Mouse (Mus musculus): Measurements from ENCODE around the gene Fbxl17. TPM values are rescaled to one million over a fixed set of nuclear protein-coding genes. Genes with fewer than 3 reads are reported as not detected.

Fbxl17 gene
- polyA plus RNA-seq, 1 experiment from 2014 or later = 9.8 TPM

DNA sequence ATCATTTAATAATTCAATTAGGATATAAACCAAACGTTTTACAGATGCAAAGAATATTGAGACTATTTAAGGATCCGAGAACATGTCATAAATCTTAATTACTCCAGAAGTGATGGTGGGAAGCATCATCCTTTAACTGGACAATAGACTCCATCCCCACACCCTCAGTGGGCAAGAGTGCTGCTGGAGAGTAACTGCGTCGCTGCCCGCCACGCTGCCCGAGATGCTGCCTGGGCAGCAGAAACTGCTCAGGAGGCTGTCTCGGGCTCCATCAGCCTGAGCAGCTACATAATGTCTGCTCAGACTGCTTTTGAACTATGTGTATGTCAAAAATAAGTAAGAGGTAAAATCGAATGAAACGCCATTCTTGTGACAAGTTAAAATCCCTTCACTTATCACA lies 52.1 kb downstream of the Fbxl17 start:
- Histone ChIP-seq H3K27ac (no peak overlapping the region), H3K9me3 (no peaks in the 10 kb centered on the region), H3K4me2 (replicated peaks) (no peak overlapping the region), H3K4me3 (no peak overlapping the region), H3K27me3 (replicated peaks) (no peaks in the 10 kb centered on the region), H3K9ac (no peak overlapping the region), H3K4me1 (no peaks in the 10 kb centered on the region), H3K36me3 (no peaks in the 10 kb centered on the region)
- WGBS = 68% methylated on average over 10 of the region's 10 CpGs
- ATAC-seq (ENCODE audit: low FRiP score, low read depth) = no peak

DNA sequence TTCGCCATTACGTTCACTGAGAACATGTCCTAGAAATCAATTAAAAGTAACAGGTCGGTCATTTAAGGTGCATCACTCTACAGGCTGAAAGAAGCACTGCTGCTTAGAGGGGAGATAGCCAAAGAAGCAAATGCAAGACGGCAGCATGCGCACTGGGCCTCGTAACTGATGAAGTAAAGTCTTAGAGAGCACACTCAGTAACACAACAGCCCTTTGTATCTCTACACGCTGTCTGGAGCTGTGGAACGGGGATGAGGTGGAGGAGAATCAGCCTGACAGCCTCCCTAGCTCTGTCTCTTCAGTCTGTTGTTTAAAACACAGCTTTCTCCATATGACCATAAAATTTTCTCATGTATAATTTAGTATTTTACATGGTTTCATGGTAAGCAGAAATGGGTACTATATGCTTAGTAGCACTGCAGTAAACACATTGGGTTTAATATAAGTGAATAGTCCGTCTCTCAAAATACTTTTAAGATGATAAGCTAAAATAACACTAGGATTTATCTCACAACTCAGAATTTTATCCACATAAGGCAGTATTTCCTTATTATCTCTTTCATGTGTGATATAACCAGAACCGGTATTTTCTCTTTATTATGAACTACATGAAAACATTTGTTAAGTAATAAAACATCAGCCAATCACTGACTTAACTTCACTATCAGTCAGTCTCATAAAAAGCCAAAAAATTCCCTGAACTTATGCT lies 52.7 kb downstream of the Fbxl17 start:
- Histone ChIP-seq H3K4me2 (replicated peaks) (no peak overlapping the region), H3K9ac (no peak overlapping the region), H3K27me3 (replicated peaks) (no peaks in the 10 kb centered on the region), H3K9me3 (no peaks in the 10 kb centered on the region), H3K4me1 (no peaks in the 10 kb centered on the region), H3K36me3 (no peaks in the 10 kb centered on the region), H3K27ac (no peak overlapping the region), H3K4me3 (no peak overlapping the region)
- 67% methylated on average over 10 of the region's 10 CpGs for WGBS
- ATAC-seq (ENCODE audit: low FRiP score, low read depth) = no peak

DNA sequence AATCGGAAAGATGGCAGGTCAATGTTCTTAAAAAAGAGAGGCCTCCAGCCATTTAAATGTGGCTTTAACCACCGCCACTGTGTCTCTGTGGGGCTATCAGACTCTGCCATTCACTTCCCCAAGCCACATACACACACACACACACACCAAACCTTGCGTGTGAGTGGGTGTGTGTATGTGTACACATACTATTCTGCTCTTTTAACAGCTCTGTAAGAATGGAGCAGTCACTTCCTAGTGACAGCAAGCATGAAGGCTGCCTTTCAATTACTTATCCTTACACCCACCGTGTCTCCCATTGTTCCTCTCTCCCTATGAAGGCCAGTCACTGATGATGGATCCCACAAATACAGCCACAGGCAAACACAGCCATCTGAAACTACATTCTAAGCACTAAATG lies 54.6 kb downstream of the Fbxl17 start:
- H3K36me3 ChIP-seq = no peaks in the 10 kb centered on the region
- no peak overlapping the region for H3K27ac ChIP-seq
- H3K4me2 ChIP-seq (replicated peaks) = no peak overlapping the region
- no peaks in the 10 kb centered on the region for H3K27me3 ChIP-seq (replicated peaks)
- no peak for ATAC-seq (ENCODE audit: low FRiP score, low read depth)
- no peaks in the 10 kb centered on the region for H3K4me1 ChIP-seq
- WGBS = 71% methylated on average over 4 of the region's 4 CpGs
- H3K9ac ChIP-seq = no peak overlapping the region
- no peak overlapping the region for H3K4me3 ChIP-seq
- H3K9me3 ChIP-seq = no peaks in the 10 kb centered on the region

GRCm38 (mm10) chr17:63437424-63437823 lies 62.4 kb downstream of the Fbxl17 start:
- Histone ChIP-seq H3K4me3 (no peak overlapping the region), H3K27me3 (replicated peaks) (no peaks in the 10 kb centered on the region), H3K36me3 (no peaks in the 10 kb centered on the region), H3K9ac (no peak overlapping the region), H3K9me3 (no peaks in the 10 kb centered on the region), H3K4me2 (replicated peaks) (no peak overlapping the region), H3K27ac (no peak overlapping the region), H3K4me1 (no peaks in the 10 kb centered on the region)
- no peak for ATAC-seq (ENCODE audit: low FRiP score, low read depth)
- WGBS = 93% methylated on average over 6 of the region's 6 CpGs

- H3K36me3 ChIP-seq = no peaks in the 10 kb centered on the region
- no peak overlapping the region for H3K27ac ChIP-seq
- no peaks in the 10 kb centered on the region for H3K9me3 ChIP-seq
- H3K4me3 ChIP-seq = no peak overlapping the region
- no peak overlapping the region for H3K4me2 ChIP-seq (replicated peaks)
- H3K9ac ChIP-seq = no peak overlapping the region
- 50% methylated on average over 6 of the region's 6 CpGs for WGBS
- no peaks in the 10 kb centered on the region for H3K27me3 ChIP-seq (replicated peaks)
- no peaks in the 10 kb centered on the region for H3K4me1 ChIP-seq
- ATAC-seq (ENCODE audit: low FRiP score, low read depth) = no peak
Observed at GRCm38 (mm10) chr17:63434081-63434480, 65.7 kb downstream of the Fbxl17 start.

GRCm38 (mm10) chr17:63431650-63432049 lies 68.2 kb downstream of the Fbxl17 start:
- Histone ChIP-seq H3K9me3 (no peaks in the 10 kb centered on the region), H3K27me3 (replicated peaks) (no peaks in the 10 kb centered on the region), H3K27ac (no peak overlapping the region), H3K9ac (no peak overlapping the region), H3K36me3 (no peaks in the 10 kb centered on the region), H3K4me2 (replicated peaks) (no peak overlapping the region), H3K4me1 (no peaks in the 10 kb centered on the region), H3K4me3 (no peak overlapping the region)
- WGBS = 89% methylated on average over 7 of the region's 7 CpGs
- no peak for ATAC-seq (ENCODE audit: low FRiP score, low read depth)

- H3K27ac ChIP-seq = no peak overlapping the region
- H3K36me3 ChIP-seq = no peaks in the 10 kb centered on the region
- 0 out of 2 replicates have a peak overlapping the region, but pooled peaks have one; percentile 5 for H3K4me3 ChIP-seq
- no peaks in the 10 kb centered on the region for H3K9me3 ChIP-seq
- no peak overlapping the region for H3K9ac ChIP-seq
- no peaks in the 10 kb centered on the region for H3K27me3 ChIP-seq (replicated peaks)
- H3K4me1 ChIP-seq = no peaks in the 10 kb centered on the region
- ATAC-seq (ENCODE audit: low FRiP score, low read depth) = no peak
- peak overlapping the region; percentile 27 for H3K4me2 ChIP-seq (replicated peaks)
- 68% methylated on average over 17 of the region's 17 CpGs for WGBS
Observed at GRCm38 (mm10) chr17:63430395-63431075, 69.3 kb downstream of the Fbxl17 start.

DNA sequence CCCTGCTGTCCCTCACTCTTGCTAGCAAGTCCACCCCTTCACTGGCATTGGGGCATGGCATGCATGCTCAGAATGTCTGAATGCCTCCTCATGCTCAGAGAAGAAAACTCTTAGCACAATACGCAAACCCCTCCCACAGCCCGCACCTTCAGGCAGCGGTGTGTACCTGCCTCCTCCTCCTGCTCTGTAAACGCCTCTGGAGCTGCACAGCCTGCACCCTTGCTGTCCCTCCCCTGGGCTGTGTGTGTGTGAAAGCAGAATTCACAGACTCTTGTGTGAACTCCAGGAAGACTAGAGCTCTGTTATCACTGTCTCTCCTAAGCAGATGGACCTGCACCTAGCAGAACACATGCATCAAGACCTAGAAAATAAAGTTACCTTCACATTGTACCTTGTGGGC lies 76.0 kb downstream of the Fbxl17 start:
- Histone ChIP-seq H3K9me3 (no peaks in the 10 kb centered on the region), H3K4me3 (no peak overlapping the region), H3K36me3 (no peaks in the 10 kb centered on the region), H3K9ac (no peak overlapping the region), H3K4me1 (no peaks in the 10 kb centered on the region), H3K27me3 (replicated peaks) (no peaks in the 10 kb centered on the region), H3K27ac (no peak overlapping the region), H3K4me2 (replicated peaks) (no peak overlapping the region)
- whole genome bisulfite sequencing = 86% methylated on average over 4 of the region's 4 CpGs
- no peak for ATAC-seq (ENCODE audit: low FRiP score, low read depth)

DNA sequence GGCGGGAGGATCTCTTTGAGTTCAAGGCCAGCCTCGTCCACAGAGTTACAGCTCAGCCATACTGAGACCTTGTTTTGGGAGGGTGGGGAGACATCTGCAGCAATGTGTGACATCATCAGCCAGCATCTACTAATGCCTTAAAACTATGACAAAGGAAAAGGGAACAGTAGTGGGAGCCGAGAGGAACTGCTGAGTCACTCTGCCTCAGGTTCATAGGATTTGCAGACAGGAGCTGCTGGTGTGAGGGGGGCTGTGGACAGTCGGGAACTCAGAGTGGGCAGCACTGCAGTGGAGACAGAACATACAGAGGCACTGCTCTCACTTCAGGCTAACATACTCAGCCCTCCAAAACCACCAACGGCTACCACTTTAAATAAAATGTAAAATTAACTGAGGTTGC lies 77.1 kb downstream of the Fbxl17 start:
- Histone ChIP-seq H3K9ac (no peak overlapping the region), H3K27ac (no peak overlapping the region), H3K4me2 (replicated peaks) (no peak overlapping the region), H3K4me3 (no peak overlapping the region), H3K36me3 (no peaks in the 10 kb centered on the region), H3K27me3 (replicated peaks) (no peaks in the 10 kb centered on the region), H3K4me1 (no peaks in the 10 kb centered on the region), H3K9me3 (no peaks in the 10 kb centered on the region)
- WGBS = 91% methylated on average over 5 of the region's 5 CpGs
- ATAC-seq (ENCODE audit: low FRiP score, low read depth) = no peak

- H3K27me3 ChIP-seq (replicated peaks) = no peaks in the 10 kb centered on the region
- ATAC-seq (ENCODE audit: low FRiP score, low read depth) = no peak
- H3K4me3 ChIP-seq = no peak overlapping the region
- H3K9me3 ChIP-seq = no peaks in the 10 kb centered on the region
- no peak overlapping the region for H3K27ac ChIP-seq
- H3K36me3 ChIP-seq = no peaks in the 10 kb centered on the region
- H3K4me2 ChIP-seq (replicated peaks) = no peak overlapping the region
- no peak overlapping the region for H3K9ac ChIP-seq
- WGBS = 78% methylated on average over 2 of the region's 2 CpGs
- H3K4me1 ChIP-seq = no peaks in the 10 kb centered on the region
Observed at GRCm38 (mm10) chr17:63421864-63422263, 78.0 kb downstream of the Fbxl17 start.

- H3K4me2 ChIP-seq (replicated peaks) = no peak overlapping the region
- H3K4me1 ChIP-seq = no peaks in the 10 kb centered on the region
- WGBS = 90% methylated on average over 6 of the region's 6 CpGs
- no peaks in the 10 kb centered on the region for H3K36me3 ChIP-seq
- H3K9ac ChIP-seq = no peak overlapping the region
- no peaks in the 10 kb centered on the region for H3K27me3 ChIP-seq (replicated peaks)
- no peak for ATAC-seq (ENCODE audit: low FRiP score, low read depth)
- H3K27ac ChIP-seq = no peak overlapping the region
- no peak overlapping the region for H3K4me3 ChIP-seq
- no peaks in the 10 kb centered on the region for H3K9me3 ChIP-seq
Observed at GRCm38 (mm10) chr17:63419503-63419902, 80.3 kb downstream of the Fbxl17 start.

DNA sequence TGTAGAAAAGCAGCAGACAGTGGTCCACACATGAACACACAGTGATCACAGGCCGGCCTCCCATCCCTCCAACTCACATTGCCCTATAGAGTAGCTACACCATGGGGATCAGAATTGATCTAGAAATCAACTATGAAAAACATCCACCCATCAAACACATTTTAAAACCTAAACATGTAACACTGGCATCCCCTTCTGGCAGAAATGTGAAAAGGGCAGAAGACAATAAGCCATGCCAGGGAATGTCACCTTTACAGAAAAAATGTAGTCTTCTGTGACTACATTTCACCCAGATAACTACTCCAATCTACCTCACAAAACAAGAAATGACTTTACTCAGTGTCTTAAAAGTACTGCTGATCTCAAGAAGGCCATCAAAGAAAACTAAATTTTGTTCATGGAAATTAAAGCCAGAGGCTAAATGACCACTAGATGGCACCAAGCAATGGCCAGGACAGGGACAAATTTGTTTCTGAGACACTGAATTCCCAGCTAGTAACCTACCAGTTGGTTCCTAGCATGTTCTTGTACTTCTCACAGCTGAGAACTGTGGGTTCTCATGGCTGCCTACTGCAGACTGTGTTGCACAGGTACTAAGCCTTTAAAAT lies 85.7 kb downstream of the Fbxl17 start:
- no peak overlapping the region for H3K27ac ChIP-seq
- no peaks in the 10 kb centered on the region for H3K27me3 ChIP-seq (replicated peaks)
- no peak overlapping the region for H3K9ac ChIP-seq
- H3K36me3 ChIP-seq = 0 out of 2 replicates have a peak, but pooled peaks cover 3% of the 10 kb centered on the region
- 97% methylated on average over 1 of the region's 1 CpGs for WGBS
- peaks cover 7% of the 10 kb centered on the region; the same call in 1 of the 2 replicates for H3K9me3 ChIP-seq
- no peak overlapping the region for H3K4me3 ChIP-seq
- ATAC-seq (ENCODE audit: low FRiP score, low read depth) = no peak
- H3K4me1 ChIP-seq = no peaks in the 10 kb centered on the region
- no peak overlapping the region for H3K4me2 ChIP-seq (replicated peaks)
